Mouse (Mus musculus) cerebellum, adult 18-20 months (tissue): ENCODE measurements at regions not wholly inside any gene's neighbourhood (a gene's known extent, or its start where the extent isn't known, plus 50 kb on each side); places are given as distances from the start of the nearest gene placed in this dataset.

Experiments
- DNase-seq, 2 experiments: peaks; one replicate each; pipeline ENCODE4 v3.0.0; 2021

- DNase-seq = no peak
Measured at GRCm38 (mm10) chr5:133505661-133506060, 593.9 kb upstream of the Castor2 start.

GRCm38 (mm10) chr5:133487806-133488290, 611.7 kb upstream of the Castor2 start:
- peak; percentile 86 to 87 for DNase-seq

- DNase-seq = peak in 1 of 2 experiments; percentile 14
Measured at GRCm38 (mm10) chr5:133482291-133483086, 617.0 kb upstream of the Castor2 start.

GRCm38 (mm10) chr5:133479205-133479604, 620.3 kb upstream of the Castor2 start:
- no peak for DNase-seq

- DNase-seq = peak; percentile 46 to 52
Measured at GRCm38 (mm10) chr5:133453349-133454049, 646.0 kb upstream of the Castor2 start.

GRCm38 (mm10) chr5:133449926-133450325, 649.6 kb upstream of the Castor2 start:
- DNase-seq = no peak

GRCm38 (mm10) chr5:133400826-133401225, 698.7 kb upstream of the Castor2 start:
- peak; percentile 22 to 28 for DNase-seq

- DNase-seq = no peak
Measured at GRCm38 (mm10) chr5:133389896-133390295, 709.6 kb upstream of the Castor2 start.

- no peak for DNase-seq
Measured at GRCm38 (mm10) chr5:133389023-133389840, 710.3 kb upstream of the Castor2 start.

DNA sequence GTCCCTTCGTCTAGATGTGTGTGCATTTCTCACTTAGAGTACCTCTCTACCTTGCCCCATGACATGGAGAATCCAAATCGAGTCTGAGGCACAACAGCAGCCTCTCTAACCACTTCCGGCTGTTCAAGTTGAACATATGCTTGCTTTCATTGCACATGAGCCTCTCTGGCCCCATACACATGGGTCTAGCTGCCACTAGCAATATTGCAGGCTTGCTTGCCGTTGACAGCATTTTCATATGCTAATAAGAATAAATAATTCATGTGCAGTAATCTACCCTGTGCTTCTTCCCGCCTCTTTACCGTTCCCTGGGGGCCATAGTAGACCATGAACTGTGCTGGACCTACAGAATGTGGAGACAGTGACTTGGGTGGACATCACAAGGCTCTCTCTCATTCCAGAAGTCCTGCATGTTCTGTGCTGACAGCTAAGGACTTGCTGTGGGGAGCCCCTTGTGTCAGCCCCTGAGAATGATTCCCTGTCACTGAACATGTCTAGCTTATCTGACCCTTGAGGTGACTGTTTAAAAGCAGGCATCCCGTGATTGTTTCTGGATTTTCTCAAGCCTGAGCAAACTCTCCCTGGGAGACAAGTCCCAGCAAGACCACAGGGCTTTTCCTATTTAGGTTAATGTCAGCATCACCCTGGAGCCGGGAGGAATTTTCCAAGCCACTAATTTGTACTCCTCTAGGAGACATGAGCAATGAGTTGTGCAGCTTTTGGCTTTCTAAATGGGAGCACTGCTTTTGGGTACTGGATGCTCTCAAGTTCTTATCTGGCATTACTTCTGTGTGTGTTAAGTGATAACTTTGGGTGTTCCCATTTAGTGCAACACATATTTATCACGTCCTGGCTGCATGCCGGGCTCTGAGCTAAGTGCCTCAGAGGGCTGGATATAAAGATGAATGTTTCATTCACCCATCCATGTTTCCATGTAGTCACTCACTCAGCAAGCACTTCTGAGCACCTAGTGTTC, 713.8 kb upstream of the Castor2 start:
- no peak for DNase-seq

- no peak for DNase-seq
Measured at GRCm38 (mm10) chr5:133365771-133366170, 733.7 kb upstream of the Castor2 start.

- no peak for DNase-seq
Measured at GRCm38 (mm10) chr5:133347516-133347915, 752.0 kb upstream of the Castor2 start.

GRCm38 (mm10) chr5:133341973-133342372, 757.5 kb upstream of the Castor2 start:
- no peak for DNase-seq

GRCm38 (mm10) chr5:133320626-133321025, 777.5 kb upstream of the Auts2 start:
- DNase-seq = no peak

DNA sequence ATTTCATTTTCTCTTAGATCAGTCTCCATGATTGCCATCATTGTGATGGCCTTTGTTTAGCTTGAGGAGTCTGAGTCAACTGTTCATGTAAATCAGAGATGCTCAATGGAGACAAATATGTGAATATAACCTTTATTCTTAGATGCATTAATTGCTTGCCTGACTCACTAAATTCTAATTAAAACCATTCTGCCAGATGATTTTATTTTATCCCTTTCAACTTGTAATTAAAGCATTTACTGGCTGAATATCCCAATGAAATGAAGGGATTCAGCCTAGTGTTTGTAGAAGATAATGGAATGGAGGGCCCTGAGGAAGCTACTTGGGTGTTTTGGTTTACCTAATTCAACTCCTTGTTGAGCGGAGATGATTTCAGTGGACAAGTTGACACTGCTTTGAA, 777.1 kb upstream of the Auts2 start:
- DNase-seq = no peak

DNA sequence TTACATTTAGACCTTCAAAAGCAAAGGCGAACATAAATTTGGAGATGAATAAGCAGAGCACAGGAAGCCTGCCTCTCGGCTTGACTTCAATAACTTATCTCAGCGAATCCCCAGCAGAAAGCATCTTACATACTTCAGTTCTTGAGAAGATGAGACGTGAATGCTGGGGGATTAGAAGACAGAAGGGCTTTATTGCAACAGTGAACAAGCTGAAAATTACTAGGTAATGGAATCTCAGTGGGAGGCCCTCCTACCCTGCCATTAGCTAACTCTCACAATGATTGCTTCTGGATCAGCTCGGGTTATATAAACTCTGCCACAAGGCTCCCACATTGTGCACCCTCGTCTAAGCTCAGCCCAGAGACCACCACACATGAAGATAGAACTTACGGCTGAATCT, 770.9 kb upstream of the Auts2 start:
- no peak for DNase-seq

- DNase-seq = peak; percentile 11
Measured at GRCm38 (mm10) chr5:133310979-133311890, 768.1 kb upstream of the Auts2 start.

GRCm38 (mm10) chr5:133267887-133268286, 724.7 kb upstream of the Auts2 start:
- no peak for DNase-seq

DNA sequence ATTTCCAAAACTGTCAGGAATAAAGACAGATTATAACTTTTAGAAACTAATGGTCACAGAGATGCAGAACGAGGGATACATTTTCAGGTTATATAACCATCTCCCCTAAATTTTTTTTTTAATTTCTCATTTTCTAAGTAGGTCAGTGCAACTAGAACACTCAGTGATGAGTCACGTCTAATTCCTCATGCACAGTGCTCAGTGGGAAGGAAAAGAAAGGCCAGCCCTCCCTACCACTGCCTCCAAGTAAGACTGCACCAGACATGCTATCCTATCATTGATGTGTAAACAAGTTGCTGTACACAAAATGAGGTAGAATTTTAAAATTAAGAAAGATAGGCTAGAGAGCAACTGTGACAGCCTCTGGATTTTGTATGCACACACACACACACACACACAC, 724.2 kb upstream of the Auts2 start:
- peak; percentile 33 to 48 for DNase-seq

GRCm38 (mm10) chr5:133264976-133265375, 721.8 kb upstream of the Auts2 start:
- peak; percentile 9 to 27 for DNase-seq

DNA sequence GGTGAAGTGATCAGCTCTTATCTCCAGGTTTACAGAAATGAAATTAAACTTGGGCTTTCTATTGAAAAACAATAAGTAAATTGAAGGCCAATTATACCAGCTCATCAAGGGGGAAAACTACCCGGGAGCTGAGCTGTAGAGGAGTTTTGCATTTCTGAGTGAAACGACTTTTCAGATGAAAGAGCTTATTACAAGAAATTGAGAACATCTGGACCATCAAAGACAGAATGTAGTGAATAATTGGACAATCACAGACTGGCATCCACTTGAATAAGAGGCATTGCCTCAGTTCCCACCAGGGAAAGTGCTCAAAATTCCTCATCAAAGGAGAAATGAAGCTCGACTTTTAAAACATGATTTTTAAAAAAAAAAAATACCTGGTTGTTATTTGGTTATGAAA, 675.7 kb upstream of the Auts2 start:
- DNase-seq = no peak
